Mouse (Mus musculus): ENCODE results near the gene Cdx4. TPM values are rescaled to one million over a fixed set of nuclear protein-coding genes. Genes with fewer than 3 reads are reported as not detected.

The Cdx4 gene
- not detected in 2 replicates for polyA plus RNA-seq (2016; fragmentation: Nextera tagmentation; extraction: Ambion mirVana)

- H3K9me3 ChIP-seq (replicated peaks) = no peaks in the 10 kb centered on the region
- 12% methylated on average over 13 of the region's 13 CpGs for WGBS
Observed at GRCm38 (mm10) chrX:103321146-103321545, at the start of gene Cdx4. Cdx4 (plus strand) TSS chrX:103321398.

DNA sequence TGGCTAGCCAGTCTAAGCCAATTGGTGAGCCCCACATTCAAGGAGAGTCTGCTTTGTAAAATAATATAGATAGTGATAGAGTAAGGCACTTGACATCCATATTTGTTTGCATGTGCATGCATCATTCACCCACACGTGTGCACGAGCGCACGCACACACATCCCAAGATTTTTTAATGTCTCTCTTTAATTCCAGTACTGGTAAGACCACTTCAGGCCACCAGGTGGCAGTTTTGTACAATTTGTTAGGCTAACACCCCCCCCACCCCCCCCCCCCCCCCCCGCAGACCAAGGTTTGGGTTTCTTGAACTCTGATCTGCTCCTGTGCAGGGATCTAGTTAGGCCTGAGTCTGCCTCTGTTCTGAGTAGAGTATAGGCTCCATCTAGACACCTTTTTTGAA is 46.9 kb upstream of the Cdx4 start:
- 89% methylated on average over 4 of the region's 5 CpGs for WGBS

More at GRCm38 (mm10) chrX:103321146-103321545, at the start of gene Cdx4:
- no peak for DNase-seq (ENCODE audit: low spot score)
- Histone ChIP-seq H3K4me3 (peak within 1 kb of the TSS; percentile 15; the same call in 1 of the 2 replicates), H3K36me3 (no peaks in the 10 kb centered on the region), H3K27me3 (ENCODE audit: low read depth, poor library complexity, severe bottlenecking) (peaks cover 96% of the 10 kb centered on the region), H3K27ac (no peak within 1 kb of the TSS), H3K4me1 (0 out of 2 replicates have a peak, but pooled peaks cover 5% of the 10 kb centered on the region)

GRCm38 (mm10) chrX:103286899-103287722 is 34.1 kb upstream of the Cdx4 start:
- H3K27me3 ChIP-seq (ENCODE audit: low read depth, poor library complexity, severe bottlenecking) = peaks cover 88% of the 10 kb centered on the region
- no peak overlapping the region for H3K27ac ChIP-seq
- peaks cover 7% of the 10 kb centered on the region; the same call in 1 of the 2 replicates for H3K4me1 ChIP-seq
- H3K4me3 ChIP-seq = no peak overlapping the region
- 35% methylated on average over 4 of the region's 4 CpGs for WGBS
- DNase-seq (ENCODE audit: low spot score) = no peak
- H3K9me3 ChIP-seq (replicated peaks) = no peaks in the 10 kb centered on the region
- H3K36me3 ChIP-seq = no peaks in the 10 kb centered on the region

More for the DNA sequence above, 46.9 kb upstream of the Cdx4 start:
- no peaks in the 10 kb centered on the region for H3K36me3 ChIP-seq
- no peak overlapping the region for H3K27ac ChIP-seq
- no peaks in the 10 kb centered on the region for H3K9me3 ChIP-seq (replicated peaks)
- no peaks in the 10 kb centered on the region for H3K4me1 ChIP-seq
- DNase-seq (ENCODE audit: low spot score) = no peak
- H3K4me3 ChIP-seq = no peak overlapping the region
- H3K27me3 ChIP-seq (ENCODE audit: low read depth, poor library complexity, severe bottlenecking) = peaks cover 39% of the 10 kb centered on the region

GRCm38 (mm10) chrX:103287846-103288377 is 33.3 kb upstream of the Cdx4 start:
- Histone ChIP-seq H3K36me3 (no peaks in the 10 kb centered on the region), H3K9me3 (replicated peaks) (no peaks in the 10 kb centered on the region), H3K27me3 (ENCODE audit: low read depth, poor library complexity, severe bottlenecking) (peaks cover 84% of the 10 kb centered on the region), H3K4me1 (peaks cover 7% of the 10 kb centered on the region; the same call in 1 of the 2 replicates), H3K27ac (peak overlapping the region; percentile 25; the same call in 1 of the 2 replicates), H3K4me3 (no peak overlapping the region)
- WGBS = 31% methylated on average over 10 of the region's 10 CpGs
- DNase-seq (ENCODE audit: low spot score) = peak; percentile 27

DNA sequence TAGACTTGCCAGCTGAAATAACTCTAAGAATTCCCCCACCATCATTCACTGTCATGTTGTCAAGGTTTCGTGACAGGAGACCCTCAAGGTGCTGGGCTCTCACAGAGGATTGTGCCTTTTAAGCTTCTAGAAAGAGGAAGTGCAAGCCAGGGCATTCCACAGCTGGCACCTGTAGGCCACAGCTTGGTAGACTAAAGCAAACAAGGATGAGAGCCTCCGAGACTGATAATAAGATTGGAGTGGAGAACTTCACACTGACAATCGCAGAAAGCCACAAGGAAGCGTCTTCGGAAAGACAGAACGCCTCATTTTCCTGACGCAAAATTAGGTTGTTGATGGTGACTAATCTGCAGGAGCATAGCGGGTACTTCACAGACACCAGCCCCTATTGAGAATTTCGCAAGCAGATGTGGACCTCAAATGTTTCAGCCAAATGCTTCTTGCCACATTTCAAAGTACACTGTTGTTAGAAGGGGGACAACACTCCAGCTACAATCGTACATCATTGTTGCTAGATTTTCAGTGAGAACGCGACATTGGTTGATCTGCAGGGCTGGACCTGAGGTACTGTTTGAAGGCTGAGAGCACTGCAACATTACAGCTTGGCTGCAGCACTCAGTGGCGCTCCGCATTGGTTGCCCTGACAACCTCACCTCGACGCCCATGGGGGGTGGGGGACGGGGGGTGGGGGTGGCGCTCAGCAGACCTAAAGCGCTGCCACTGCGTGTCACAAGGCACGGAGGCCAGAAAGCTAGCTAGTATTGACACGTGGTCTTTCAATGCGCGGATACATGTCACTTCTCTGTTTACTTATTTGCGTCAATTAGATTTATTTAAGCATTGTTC is 32.5 kb upstream of the Cdx4 start:
- Histone ChIP-seq H3K9me3 (replicated peaks) (no peaks in the 10 kb centered on the region), H3K27me3 (ENCODE audit: low read depth, poor library complexity, severe bottlenecking) (peaks cover 87% of the 10 kb centered on the region), H3K4me1 (peaks cover 7% of the 10 kb centered on the region; the same call in 1 of the 2 replicates), H3K27ac (peak overlapping the region; percentile 25; the same call in 1 of the 2 replicates), H3K4me3 (peak overlapping the region; percentile 31), H3K36me3 (no peaks in the 10 kb centered on the region)
- 18% methylated on average over 25 of the region's 25 CpGs for WGBS
- peak; percentile 49 for DNase-seq (ENCODE audit: low spot score)

GRCm38 (mm10) chrX:103298937-103299336 is 22.3 kb upstream of the Cdx4 start:
- no peak overlapping the region for H3K27ac ChIP-seq
- no peaks in the 10 kb centered on the region for H3K36me3 ChIP-seq
- DNase-seq (ENCODE audit: low spot score) = no peak
- H3K4me3 ChIP-seq = no peak overlapping the region
- H3K9me3 ChIP-seq (replicated peaks) = no peaks in the 10 kb centered on the region
- no peaks in the 10 kb centered on the region for H3K4me1 ChIP-seq
- H3K27me3 ChIP-seq (ENCODE audit: low read depth, poor library complexity, severe bottlenecking) = peaks cover 94% of the 10 kb centered on the region
- 81% methylated on average over 4 of the region's 4 CpGs for WGBS

DNA sequence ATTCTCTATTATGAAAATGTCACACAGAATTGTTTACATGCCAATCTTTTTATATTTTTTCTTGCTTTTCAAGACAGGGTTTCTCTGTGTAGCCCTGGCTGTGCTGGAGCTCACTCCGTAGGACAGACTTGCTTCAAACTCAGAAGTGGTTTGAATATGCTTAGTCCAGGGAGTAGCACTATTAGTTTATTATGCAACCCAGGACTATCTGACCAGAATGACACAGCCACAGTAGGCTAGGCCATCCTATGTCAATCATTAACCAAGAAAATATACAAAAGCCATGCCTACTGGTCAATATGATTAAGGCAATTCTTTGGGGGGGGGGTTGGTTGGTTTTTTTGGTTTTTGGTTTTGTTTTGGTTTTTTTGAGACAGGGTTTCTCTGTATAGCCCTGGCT is 12.9 kb upstream of the Cdx4 start:
- H3K4me1 ChIP-seq = no peaks in the 10 kb centered on the region
- H3K9me3 ChIP-seq (replicated peaks) = no peaks in the 10 kb centered on the region
- H3K4me3 ChIP-seq = no peak overlapping the region
- 100% methylated on average over 1 of the region's 1 CpGs for WGBS
- DNase-seq (ENCODE audit: low spot score) = no peak
- H3K36me3 ChIP-seq = no peaks in the 10 kb centered on the region
- peaks cover 88% of the 10 kb centered on the region for H3K27me3 ChIP-seq (ENCODE audit: low read depth, poor library complexity, severe bottlenecking)
- H3K27ac ChIP-seq = no peak overlapping the region

- H3K4me3 ChIP-seq = no peak overlapping the region
- H3K36me3 ChIP-seq = no peaks in the 10 kb centered on the region
- H3K9me3 ChIP-seq (replicated peaks) = no peaks in the 10 kb centered on the region
- no peaks in the 10 kb centered on the region for H3K4me1 ChIP-seq
- WGBS = 90% methylated on average over 3 of the region's 3 CpGs
- no peak for DNase-seq (ENCODE audit: low spot score)
- H3K27ac ChIP-seq = no peak overlapping the region
- H3K27me3 ChIP-seq (ENCODE audit: low read depth, poor library complexity, severe bottlenecking) = peaks cover 77% of the 10 kb centered on the region
Observed at GRCm38 (mm10) chrX:103311723-103312122, 9.5 kb upstream of the Cdx4 start.

DNA sequence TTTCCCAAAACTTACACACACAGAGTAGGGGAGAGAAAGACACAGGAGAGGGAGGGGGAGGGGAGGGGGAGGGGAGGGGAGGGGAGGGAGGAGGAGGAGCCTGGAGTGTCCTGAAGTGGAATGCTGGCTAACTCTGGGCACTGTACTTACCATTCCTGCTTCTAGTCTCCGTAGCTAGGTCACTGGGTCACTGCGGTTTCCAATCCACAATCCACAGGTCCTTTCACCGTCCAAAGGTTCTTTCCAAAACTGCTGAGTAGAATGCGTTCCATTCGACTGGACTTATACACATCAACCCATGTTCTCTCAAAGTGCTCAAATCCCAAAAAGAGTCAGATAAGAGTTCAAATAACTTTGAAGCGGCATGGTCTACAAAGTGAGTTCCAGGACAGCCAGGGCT is 7.1 kb upstream of the Cdx4 start:
- 80% methylated on average over 6 of the region's 6 CpGs for WGBS
- Histone ChIP-seq H3K4me3 (no peak overlapping the region), H3K9me3 (replicated peaks) (no peaks in the 10 kb centered on the region), H3K27ac (no peak overlapping the region), H3K27me3 (ENCODE audit: low read depth, poor library complexity, severe bottlenecking) (peaks cover 78% of the 10 kb centered on the region), H3K36me3 (no peaks in the 10 kb centered on the region), H3K4me1 (no peaks in the 10 kb centered on the region)
- DNase-seq (ENCODE audit: low spot score) = no peak

DNA sequence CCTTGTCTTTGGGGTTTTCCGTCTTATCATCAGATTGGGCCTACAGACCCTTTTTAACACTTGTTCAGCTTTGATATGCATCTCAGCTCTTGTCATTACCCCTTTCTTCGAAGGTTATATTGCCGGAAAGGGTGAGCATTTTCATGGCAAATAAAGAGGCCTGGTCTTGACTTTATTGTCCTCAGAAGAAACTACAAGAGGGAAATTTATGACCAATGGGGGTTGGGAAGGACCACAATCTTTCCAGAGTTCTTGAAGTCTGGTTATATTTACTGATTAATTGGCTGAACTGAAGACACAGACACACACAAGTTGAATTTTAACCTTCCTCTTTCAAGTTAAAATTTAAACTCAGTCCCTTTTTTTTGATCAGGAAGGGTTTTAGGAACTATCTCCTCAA is 4.7 kb downstream of the Cdx4 start:
- 0 out of 2 replicates have a peak, but pooled peaks cover 5% of the 10 kb centered on the region for H3K4me1 ChIP-seq
- no peak overlapping the region for H3K4me3 ChIP-seq
- H3K27ac ChIP-seq = no peak overlapping the region
- no peaks in the 10 kb centered on the region for H3K9me3 ChIP-seq (replicated peaks)
- no peak for DNase-seq (ENCODE audit: low spot score)
- peaks cover 99% of the 10 kb centered on the region for H3K27me3 ChIP-seq (ENCODE audit: low read depth, poor library complexity, severe bottlenecking)
- H3K36me3 ChIP-seq = no peaks in the 10 kb centered on the region
- WGBS = 48% methylated on average over 3 of the region's 3 CpGs

- H3K27me3 ChIP-seq (ENCODE audit: low read depth, poor library complexity, severe bottlenecking) = peaks cover 97% of the 10 kb centered on the region
Observed at GRCm38 (mm10) chrX:103329386-103329785, 8.2 kb downstream of the Cdx4 start.

DNA sequence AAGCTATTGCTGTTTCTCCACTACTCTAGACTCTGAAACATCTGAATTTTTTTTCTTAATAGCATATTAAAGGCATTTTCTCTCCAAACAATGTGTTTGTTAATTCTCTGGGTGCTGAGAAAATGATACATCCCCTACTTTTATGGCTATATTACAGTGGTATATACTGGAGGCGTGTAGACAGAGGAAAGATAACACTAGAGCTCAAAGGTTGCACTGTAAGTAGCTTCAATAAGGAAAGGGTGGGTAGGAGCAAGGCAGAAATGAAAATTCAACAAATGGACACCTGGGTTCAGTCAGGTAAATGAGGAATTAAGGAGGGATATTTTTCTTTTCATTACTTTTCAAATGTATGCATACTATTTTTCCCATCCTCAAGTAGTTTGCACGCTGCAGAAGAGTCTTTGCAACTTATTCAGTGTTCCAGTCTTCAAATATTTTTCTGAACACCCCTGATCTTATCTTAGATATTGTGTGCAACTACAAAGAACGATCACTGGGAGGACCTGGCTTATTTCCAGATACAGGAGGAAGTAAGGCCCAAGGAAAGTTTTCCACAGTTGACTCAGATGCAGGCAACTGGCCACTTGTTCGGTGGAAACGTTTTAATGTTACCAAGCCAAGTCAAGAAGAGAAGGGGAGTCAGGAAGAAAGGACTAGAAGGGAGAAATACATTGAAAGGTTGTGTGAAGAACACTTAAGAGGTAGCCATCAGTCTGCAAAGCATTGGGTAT is 10.1 kb downstream of the Cdx4 start:
- Histone ChIP-seq H3K27ac (no peak overlapping the region), H3K9me3 (replicated peaks) (no peaks in the 10 kb centered on the region), H3K36me3 (no peaks in the 10 kb centered on the region), H3K4me3 (no peak overlapping the region), H3K27me3 (ENCODE audit: low read depth, poor library complexity, severe bottlenecking) (peaks cover 87% of the 10 kb centered on the region), H3K4me1 (no peaks in the 10 kb centered on the region)
- DNase-seq (ENCODE audit: low spot score) = no peak
- WGBS = 75% methylated on average over 5 of the region's 5 CpGs

More at GRCm38 (mm10) chrX:103329386-103329785, 8.2 kb downstream of the Cdx4 start:
- H3K36me3 ChIP-seq = no peaks in the 10 kb centered on the region
- H3K4me1 ChIP-seq = no peaks in the 10 kb centered on the region
- no peaks in the 10 kb centered on the region for H3K9me3 ChIP-seq (replicated peaks)
- no peak overlapping the region for H3K27ac ChIP-seq
- H3K4me3 ChIP-seq = no peak overlapping the region
- DNase-seq (ENCODE audit: low spot score) = no peak
- 79% methylated on average over 8 of the region's 8 CpGs for WGBS
